Mouse (Mus musculus) c-Kit-positive CD71-positive TER-119-negative erythroid progenitor cells, embryonic 14.5 days (primary cell): ENCODE data around the gene Zfp189.

Experiments
- DNase-seq: peaks from one replicate; pipeline ENCODE4 v3.0.0-alpha.2; 2013; ENCODE audit warnings: low read depth

Gene Zfp189

GRCm38 (mm10) chr4:49539665-49540064, 18.7 kb downstream of the Zfp189 start:
- no peak for DNase-seq

DNA sequence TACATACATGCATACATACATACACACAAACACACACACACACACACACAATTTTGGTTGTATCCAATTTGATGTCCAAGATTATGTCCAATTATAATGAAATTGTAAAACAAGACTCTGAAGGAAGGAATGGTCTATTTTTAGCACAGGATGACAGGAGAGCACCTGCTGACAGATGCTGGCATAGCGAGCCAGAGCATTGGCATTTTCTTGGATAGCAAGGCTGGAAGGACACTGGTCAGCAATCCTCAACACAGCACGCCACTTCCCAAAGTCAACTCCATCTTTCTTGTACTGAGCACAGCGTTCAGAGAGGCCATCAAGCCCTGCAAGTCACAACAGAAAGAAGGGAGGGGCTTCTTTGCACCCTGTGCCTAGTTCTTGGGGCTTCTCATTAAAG, 20.0 kb downstream of the Zfp189 start:
- DNase-seq = no peak

- no peak for DNase-seq
These were observed 25.1 kb downstream of the Zfp189 start for GRCm38 (mm10) chr4:49546026-49546425.

GRCm38 (mm10) chr4:49546873-49547543, 26.0 kb downstream of the Zfp189 start:
- no peak for DNase-seq

DNA sequence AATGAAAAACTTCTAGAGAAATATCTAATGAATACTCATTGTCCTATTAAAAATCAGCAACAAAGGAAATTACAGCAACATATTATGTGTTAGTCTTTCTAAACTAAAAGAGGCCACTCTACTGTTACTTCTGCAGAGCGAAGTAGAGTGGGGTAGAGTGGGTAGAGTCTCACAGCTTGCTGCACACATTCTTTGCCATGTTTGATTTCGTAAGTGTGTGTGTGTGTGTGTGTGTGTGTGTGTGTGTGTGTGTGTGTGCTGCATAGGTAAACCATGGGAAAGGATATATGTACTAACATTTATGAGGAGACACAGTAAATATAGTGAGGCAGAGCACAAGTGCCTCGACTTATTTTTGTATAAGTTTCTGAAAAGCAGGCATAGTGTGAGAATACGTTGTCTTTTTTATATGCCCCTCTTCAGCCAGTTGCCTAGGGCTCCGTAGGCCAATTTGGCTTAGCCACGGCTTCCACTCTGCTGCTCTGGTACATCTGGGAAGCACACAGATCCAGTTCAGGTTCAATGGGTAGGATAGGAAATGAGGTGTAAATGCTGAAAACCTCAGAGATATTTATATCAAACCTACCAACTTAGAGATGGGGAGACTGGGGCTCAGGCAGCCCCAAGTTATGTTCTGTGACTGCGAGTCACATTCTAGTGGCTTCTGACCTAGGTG, 26.7 kb downstream of the Zfp189 start:
- DNase-seq = no peak

DNA sequence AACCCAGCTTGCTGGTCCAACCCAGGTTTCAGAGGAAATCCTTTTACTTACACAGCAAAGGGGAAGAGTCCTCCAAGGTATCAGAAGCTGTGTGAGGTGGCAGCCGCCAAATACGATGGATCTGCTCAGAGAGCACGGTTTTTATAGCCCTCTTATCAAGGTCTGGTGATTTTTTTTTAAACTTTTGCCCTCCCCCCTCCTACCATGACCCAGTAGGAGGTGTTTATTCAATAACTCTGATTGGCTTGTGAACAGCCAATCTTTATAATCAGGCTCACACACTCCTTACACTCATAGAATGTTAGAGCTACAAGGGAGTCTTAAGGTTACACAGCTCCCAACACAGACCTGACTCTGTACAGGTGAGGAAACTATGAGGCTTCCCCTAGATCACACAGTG, 28.4 kb downstream of the Zfp189 start, which contains the start of gene Aldob:
Gene Aldob, minus strand, starts transcription at position 164 of the 400 bp plus-strand sequence.
- no peak for DNase-seq

- no peak for DNase-seq
These were observed 32.4 kb downstream of the Zfp189 start for GRCm38 (mm10) chr4:49553380-49553779.

DNA sequence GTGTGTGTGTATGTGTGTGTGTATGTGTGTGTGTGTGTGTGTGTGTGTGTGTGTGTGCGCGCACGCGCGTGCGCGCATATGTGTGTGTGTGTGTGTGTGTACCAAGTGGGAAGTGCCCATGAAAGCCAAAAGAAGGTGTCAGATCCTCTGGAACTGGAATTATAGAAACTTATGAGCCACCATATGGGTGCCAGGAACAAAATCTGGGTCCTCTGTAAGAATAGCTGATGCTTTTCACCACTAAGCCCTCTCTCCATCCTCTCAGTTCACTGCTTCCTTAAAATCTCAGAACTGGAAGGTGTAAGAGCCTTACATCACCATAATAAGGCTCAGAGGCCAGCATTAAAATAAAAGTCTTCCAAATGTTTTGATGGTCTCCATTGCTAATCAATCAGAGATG, 36.4 kb downstream of the Zfp189 start:
- DNase-seq = no peak

- DNase-seq = no peak
These were observed 37.2 kb downstream of the Zfp189 start for GRCm38 (mm10) chr4:49558181-49558580.

- DNase-seq = no peak
These were observed 39.2 kb downstream of the Zfp189 start for GRCm38 (mm10) chr4:49559915-49560772.

DNA sequence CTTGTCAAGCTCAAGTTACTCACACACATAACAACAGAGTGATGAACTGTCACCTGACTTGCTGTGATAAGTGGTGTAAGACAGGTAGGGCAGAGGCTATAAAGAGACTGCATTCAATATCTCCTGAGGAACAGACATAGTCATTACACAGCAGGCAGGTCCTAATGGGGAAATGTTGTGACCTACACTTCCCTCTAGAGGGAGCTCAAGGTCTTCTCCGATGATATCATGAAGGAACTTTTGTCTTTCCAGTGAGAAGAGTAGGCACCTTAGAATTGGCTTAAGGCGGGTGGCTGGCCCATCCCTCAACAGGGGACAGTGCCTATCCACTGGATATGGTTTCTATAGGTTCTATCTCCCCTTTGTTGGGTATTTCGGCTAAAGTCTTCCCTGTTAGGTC, 46.6 kb downstream of the Zfp189 start:
- DNase-seq = peak; percentile 78

DNA sequence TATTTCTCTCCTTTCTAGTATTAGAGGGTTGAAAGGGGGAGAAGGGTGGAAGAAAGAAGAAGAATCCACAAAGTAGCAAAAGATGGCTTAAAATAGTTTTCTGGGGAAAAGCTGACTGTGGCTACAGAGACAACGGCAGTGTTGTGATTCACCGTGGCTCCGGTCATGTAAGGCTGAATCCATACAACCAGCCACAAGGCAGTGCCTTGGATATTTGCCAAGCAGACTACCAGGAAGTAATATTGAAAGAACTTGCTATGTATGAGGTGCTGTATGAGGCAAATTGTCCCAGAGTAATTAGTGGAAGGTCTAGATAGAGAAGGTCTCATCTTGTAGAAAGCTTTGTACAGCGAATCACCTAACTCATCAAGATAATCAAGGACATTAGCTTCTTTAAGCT, 51.2 kb downstream of the Zfp189 start:
- no peak for DNase-seq
